Mouse (Mus musculus) ZHBTc4 (cell line): ENCODE measurements at regions not wholly inside any gene's neighbourhood (a gene's known extent, or its start where the extent isn't known, plus 50 kb on each side); places are given as distances from the start of the nearest gene placed in this dataset.

Source experiments
- DNase-seq: peaks from one replicate; pipeline ENCODE4 v3.0.0-alpha.2; 2011; ENCODE audit warnings: low read depth, low spot score

- no peak for DNase-seq
Observed at GRCm38 (mm10) chr11:114551262-114551661, 117.1 kb upstream of the Rpl38 start.

GRCm38 (mm10) chr11:114548658-114549057, 119.7 kb upstream of the Rpl38 start:
- no peak for DNase-seq

DNA sequence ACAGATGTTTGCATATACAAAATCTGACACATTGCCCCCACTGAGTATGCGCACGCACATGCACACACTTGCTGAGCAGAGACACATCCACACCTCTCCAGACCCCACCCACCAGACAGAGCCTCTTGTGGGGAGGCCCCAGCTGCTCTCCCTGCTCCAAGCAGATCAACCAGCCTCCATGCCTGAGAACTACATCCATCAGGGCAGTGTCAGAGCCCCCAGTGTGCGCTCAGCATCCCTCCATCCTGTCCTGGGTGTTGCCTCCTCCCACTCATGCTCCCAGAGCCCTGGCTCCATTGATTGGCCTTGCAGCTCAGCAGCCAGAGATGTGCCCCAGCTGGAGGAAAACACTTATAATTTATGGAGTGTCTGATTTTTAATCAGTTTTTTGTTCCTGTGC, 124.1 kb upstream of the Rpl38 start:
- DNase-seq = peak; percentile 35

DNA sequence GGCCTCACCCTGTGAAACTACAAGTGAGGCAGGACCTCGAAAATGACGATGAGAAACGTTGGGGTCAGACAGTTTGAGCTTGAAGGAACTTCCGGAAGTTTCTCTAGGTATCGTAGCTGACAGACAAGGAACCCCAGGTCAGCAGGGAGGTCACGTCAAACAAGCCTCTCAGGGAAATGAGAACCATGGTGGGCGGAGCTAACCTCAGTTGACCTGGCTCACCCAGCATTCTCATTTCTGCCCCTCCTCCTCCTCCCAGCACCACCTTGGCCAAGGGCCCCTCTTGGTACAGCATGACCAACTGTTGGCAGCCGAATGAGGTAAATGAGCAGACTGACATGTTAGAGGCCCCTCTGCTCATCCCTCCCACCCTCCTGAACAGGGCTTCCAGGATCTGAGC, 126.2 kb upstream of the Rpl38 start:
- peak; percentile 78 for DNase-seq

DNA sequence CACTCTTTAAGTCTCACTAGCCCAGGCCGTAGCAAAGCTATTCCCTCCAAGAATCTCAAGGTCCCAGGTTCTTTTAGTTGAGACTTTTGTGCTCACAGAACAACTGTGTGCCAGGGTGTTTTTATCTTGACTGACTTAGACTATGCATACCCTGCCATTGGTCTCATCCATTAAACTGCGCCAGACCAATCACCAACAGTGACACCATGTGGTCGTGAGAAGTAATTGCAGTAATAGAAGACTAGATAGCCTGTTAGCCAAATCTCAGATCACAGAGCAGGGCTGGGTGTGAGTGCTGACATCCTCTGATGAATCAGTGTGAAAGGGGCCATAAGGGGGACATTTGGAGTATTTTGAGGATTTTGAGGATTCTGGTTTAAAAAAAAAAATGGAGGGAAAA, 127.8 kb upstream of the Rpl38 start:
- DNase-seq = peak; percentile 80

- DNase-seq = no peak
Observed at GRCm38 (mm10) chr11:114536616-114537493, 131.5 kb upstream of the Rpl38 start.

DNA sequence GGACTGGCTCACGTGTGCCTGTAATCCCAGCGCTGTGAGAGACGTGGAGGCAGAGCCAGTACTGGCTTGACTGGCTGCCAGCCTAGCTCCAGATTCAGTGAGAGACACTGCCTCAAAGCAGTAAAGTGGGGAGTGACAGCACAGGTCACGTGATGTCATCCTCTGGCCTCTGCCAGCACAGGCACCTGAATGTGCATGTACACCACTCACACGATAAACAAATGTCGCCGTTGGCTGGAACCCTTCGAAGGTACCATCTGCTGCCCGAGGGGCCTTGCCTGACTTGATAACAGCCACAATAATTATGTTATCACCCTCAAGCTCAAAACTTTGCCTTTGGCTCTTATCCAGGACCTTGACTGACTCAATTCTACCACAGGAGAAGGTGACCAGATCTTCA, 132.4 kb upstream of the Rpl38 start:
- no peak for DNase-seq

DNA sequence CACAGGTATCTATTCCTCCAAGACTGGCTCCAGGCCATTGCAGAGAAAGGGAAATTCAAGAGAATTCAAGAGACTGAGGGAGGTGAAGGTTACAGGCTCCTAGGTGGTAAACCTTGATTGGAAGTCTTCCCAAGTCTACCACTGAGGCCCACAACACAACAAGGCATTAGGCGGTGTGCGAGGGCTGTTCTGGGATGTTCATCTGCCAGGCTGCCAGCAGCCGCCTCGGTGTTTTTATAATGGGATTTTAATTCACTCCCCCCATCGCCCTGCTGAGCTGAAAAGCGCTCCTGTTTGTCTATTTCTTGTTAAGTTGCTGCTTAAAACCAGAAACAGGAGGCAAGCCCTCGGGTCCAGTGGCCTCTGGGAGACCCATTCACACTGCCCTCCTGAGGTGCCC, 133.9 kb upstream of the Rpl38 start:
- no peak for DNase-seq

GRCm38 (mm10) chr11:114531241-114531765, 137.0 kb upstream of the Rpl38 start:
- peak; percentile 93 for DNase-seq

DNA sequence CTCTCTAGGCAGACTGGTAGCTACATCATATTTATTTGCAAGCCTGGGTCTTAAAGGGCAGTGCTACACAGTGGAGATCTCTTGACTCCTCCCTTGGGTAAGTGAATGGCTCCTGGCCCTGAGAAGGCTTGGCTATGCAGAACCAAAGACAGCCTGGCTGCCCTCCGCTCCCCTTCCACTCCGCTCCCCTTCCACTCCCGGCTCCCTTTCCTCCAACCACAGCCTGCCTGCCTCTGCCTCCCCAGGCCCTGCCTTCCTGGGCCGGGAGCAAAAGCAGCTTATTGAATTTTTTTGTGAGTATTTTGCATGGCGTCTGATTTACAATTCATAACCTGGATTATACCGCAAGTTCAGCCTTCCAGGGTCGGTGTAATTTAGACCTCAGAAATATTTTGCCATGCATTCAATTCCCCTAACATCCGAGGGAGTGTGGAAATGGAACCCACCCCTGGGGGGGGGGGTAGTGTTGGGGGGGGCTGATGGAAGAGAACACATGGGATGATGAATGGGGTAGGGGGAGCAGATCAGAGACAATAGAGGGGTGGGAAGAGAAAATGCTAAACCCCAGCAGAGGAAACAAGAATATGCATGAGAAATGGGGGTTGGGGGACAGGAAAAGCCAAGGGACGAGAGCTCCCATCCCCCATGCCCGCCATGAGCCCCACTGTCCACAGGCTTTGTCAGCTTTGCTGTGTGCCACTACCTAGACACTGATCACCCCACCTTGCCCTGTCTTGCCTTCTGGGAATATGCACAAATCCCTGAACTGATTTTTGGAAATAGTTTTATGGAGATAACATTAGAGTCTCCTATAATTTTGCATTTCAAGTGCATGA, 139.2 kb upstream of the Rpl38 start:
- no peak for DNase-seq

DNA sequence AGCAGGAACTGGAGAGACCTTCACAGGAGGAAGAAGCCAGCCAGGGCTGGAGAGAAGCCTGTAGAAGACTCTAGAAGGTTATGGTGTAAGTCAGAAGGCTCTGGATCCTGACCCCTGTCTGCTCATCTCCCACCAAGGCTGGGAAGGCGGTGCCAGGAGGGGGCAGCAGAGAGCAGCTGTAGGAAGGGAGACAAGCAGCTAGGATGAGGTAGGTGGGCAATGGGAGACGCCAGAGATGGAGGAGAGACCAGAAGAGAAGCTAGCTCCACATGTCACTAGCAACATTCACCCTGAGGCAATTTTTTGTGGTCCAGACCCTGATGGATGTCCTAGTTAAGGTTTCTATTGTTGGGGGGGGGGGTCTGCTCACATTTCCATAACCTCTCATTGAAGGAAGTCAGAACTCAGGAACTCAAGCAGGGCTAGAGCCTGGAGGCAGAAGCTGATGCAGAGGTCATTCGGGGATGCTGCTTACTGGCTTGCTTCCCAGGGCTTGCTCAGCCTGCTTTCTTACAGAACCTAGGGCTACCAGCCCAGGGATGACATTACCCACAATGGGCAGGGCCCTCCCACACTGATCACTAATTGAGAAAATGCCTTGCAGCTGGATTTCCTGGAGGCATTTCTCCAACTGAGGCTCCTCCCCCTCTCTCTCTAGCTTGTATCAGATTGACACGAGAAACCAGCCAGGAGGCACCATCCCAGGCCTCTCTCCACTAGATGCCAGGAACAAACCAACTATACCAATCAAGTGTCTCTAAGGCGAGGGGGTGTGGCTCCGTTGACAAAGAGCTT, 144.7 kb upstream of the Rpl38 start:
- DNase-seq = peak; percentile 90

- no peak for DNase-seq
Observed at GRCm38 (mm10) chr11:114515278-114515677, 153.0 kb upstream of the Rpl38 start.

- no peak for DNase-seq
Observed at GRCm38 (mm10) chr11:114514126-114514525, 154.2 kb upstream of the Rpl38 start.

GRCm38 (mm10) chr11:114513446-114513845, 154.9 kb upstream of the Rpl38 start:
- no peak for DNase-seq

GRCm38 (mm10) chr11:114511994-114512393, 156.3 kb upstream of the Rpl38 start:
- no peak for DNase-seq

DNA sequence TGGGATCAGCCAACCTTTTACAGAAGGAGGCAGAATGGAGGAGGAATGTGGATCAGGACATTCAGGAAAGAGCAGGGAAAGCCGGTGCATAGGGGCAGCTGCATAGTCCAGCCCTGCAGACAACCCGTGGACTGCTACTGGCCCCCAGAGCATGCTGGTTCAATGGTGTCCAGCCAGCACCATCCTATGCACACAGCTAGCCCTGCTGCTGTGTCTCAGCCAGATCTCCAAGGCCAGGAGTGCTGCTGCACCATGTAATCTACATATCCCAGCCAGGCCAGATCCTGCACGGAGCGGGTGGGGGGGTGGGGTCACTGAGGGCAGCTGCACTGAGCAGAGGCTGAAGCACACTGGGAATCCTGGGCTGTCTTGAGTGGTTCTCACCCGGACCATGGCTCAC, 165.8 kb upstream of the Rpl38 start:
- peak; percentile 19 for DNase-seq

- peak; percentile 48 for DNase-seq
Observed at GRCm38 (mm10) chr11:114501869-114502540, 166.3 kb upstream of the Rpl38 start.

GRCm38 (mm10) chr11:114500416-114500815, 167.9 kb upstream of the Rpl38 start:
- DNase-seq = no peak

GRCm38 (mm10) chr11:114499665-114500064, 168.7 kb upstream of the Rpl38 start:
- no peak for DNase-seq

DNA sequence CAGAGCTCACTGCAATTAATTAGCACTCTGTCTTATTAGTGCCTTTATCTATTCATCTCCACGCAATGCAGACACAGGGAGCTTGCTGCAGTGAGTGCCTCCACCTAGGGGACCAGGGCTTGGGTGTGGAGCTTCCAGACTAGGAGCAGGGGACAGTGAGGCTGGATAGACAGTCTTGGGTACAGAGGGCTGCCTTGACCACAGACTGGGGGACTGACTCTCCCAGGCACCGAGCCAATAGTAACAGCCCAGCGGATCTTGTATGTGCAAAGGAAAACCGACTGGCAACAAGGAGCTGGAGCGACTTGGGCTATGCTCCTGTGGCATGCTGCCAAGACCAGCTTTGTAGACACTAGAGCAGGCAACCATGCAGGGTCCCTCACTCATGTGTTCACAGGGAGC, 172.8 kb upstream of the Rpl38 start:
- no peak for DNase-seq

DNA sequence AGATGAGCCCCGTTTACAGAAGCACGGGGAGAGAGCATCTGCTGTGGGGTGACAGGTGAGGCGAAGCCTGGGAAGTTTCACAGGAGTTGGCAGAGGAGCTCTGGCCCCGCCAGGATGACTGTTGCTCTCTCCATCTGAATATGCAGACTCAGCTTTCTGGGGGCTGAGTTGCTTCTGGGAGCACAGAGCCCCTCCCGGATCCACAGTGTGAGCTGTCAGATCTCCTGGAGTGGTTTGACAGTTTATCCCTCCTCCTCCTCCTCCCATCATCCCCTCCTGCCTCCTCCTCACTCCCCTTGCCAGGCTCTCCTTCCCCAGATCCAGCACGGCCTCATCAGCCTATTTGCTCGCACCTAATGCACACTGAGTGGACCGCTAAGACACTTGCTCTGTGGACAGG, 181.9 kb upstream of the Rpl38 start:
- DNase-seq = no peak
